Mouse (Mus musculus) liver, postnatal 0 days (tissue): ENCODE data around the gene Sh2b3. TPM values are rescaled to one million over a fixed set of nuclear protein-coding genes. Genes with fewer than 3 reads are reported as not detected.

ENCODE experiments used
- ATAC-seq: fragments of 200-750 bp; cut with Nextera tagmentation; 2 replicates; pipeline ENCODE4 v1.8.0; 2017; ENCODE audit warnings: mild to moderate bottlenecking, moderate library complexity
- DNase-seq: peaks from one replicate; pipeline ENCODE4 v3.0.0-alpha.2; 2016
- H3K27ac ChIP-seq: fragments of 300-500 bp; sonication (generic); 2 replicates; pipeline ENCODE4 v1.5.1; 2014; ENCODE audit warnings: antibody characterized with exemption, moderate library complexity, mild to moderate bottlenecking, low read depth
- H3K27me3 ChIP-seq: fragments of 300-500 bp; sonication (generic); 2 replicates; pipeline ENCODE4 v1.6.1; 2014; ENCODE audit warnings: low read length, control low read depth, mixed read lengths; ENCODE audit not compliant: insufficient read depth
- H3K36me3 ChIP-seq: fragments of 300-500 bp; sonication (generic); replicated peaks from 2 replicates; pipeline ENCODE4 v1.6.1; 2014; ENCODE audit warnings: mild to moderate bottlenecking, control low read depth, low read length, moderate library complexity, mixed read lengths; ENCODE audit not compliant: insufficient read depth
- H3K4me1 ChIP-seq: fragments of 300-500 bp; sonication (generic); 2 replicates; pipeline ENCODE4 v1.6.1; 2014; ENCODE audit warnings: antibody characterized with exemption, mild to moderate bottlenecking, control low read depth; ENCODE audit not compliant: insufficient read depth
- H3K4me2 ChIP-seq: fragments of 300-500 bp; sonication (generic); 2 replicates; pipeline ENCODE4 v1.6.1; 2014; ENCODE audit warnings: low read depth, mild to moderate bottlenecking, low read length, moderate library complexity, mixed read lengths
- H3K4me3 ChIP-seq: fragments of 300-500 bp; sonication (generic); 2 replicates; pipeline ENCODE4 v1.5.1; 2014; ENCODE audit warnings: low read depth, low read length
- H3K9ac ChIP-seq: fragments of 300-500 bp; sonication (generic); replicated peaks from 2 replicates; pipeline ENCODE4 v1.6.1; 2014; ENCODE audit warnings: mild to moderate bottlenecking, moderate library complexity
- H3K9me3 ChIP-seq: fragments of 300-500 bp; sonication (generic); 2 replicates; pipeline ENCODE4 v1.6.1; 2016; ENCODE audit warnings: mild to moderate bottlenecking, control low read depth, low read length, mixed read lengths
- CTCF ChIP-seq: sonication (generic); IDR thresholded peaks from 2 replicates; pipeline ENCODE4 v1.5.1; 2016; ENCODE audit warnings: antibody characterized with exemption, low read depth
- EP300 ChIP-seq: IDR thresholded peaks from 2 replicates; pipeline ENCODE4 v1.6.1; 2016; ENCODE audit warnings: antibody characterized with exemption, low read depth, mild to moderate bottlenecking
- WGBS: fragments of 180-500 bp; shearing (Covaris S2); extraction: QIAGEN DNeasy Blood & Tissue Kit; methylation state at CpG from one replicate; pipeline ENCODE4 v1.1.7; 2014; ENCODE audit not compliant: insufficient replicate concordance; 5-methylcytosine and 5-hydroxymethylcytosine counted together
- polyA plus RNA-seq: library from polyadenylated mRNA; unstranded; fragments of >200 nt; fragmentation: Nextera tagmentation; extraction: Ambion mirVana; gene quantifications from 2 replicates; pipeline ENCODE4 v1.2.1, GENCODE M21; 2015

Sh2b3 gene
- polyA plus RNA-seq, 1 experiment from 2014 or later, result 9.0 TPM

GRCm38 (mm10) chr5:121872158-121872557 is 34.7 kb upstream of the Sh2b3 start:
- ATAC-seq, result peak; percentile 43; the same call in 1 of the 2 replicates
- WGBS, result 25% methylated on average over 4 of the region's 4 CpGs

GRCm38 (mm10) chr5:121871515-121872030 is 34.1 kb upstream of the Sh2b3 start:
- TF ChIP-seq EP300 (no peak), CTCF (no peak)
- H3K9me3 ChIP-seq, result no peaks in the 10 kb centered on the region
- no peak for ATAC-seq
- no peaks in the 10 kb centered on the region for H3K27me3 ChIP-seq
- no peaks in the 10 kb centered on the region for H3K4me1 ChIP-seq
- H3K27ac ChIP-seq, result no peak overlapping the region
- H3K4me3 ChIP-seq, result no peak overlapping the region
- no peak overlapping the region for H3K9ac ChIP-seq
- H3K4me2 ChIP-seq, result no peak overlapping the region
- DNase-seq, result no peak
- H3K36me3 ChIP-seq, result no peaks in the 10 kb centered on the region
- WGBS, result 84% methylated on average over 13 of the region's 13 CpGs

More at GRCm38 (mm10) chr5:121872158-121872557, 34.7 kb upstream of the Sh2b3 start:
- DNase-seq, result peak; percentile 83
- Histone ChIP-seq H3K9me3 (no peaks in the 10 kb centered on the region), H3K4me2 (no peak overlapping the region), H3K27ac (no peak overlapping the region), H3K4me1 (no peaks in the 10 kb centered on the region), H3K9ac (no peak overlapping the region), H3K36me3 (no peaks in the 10 kb centered on the region), H3K27me3 (no peaks in the 10 kb centered on the region), H3K4me3 (no peak overlapping the region)
- peak; percentile 95 for TF ChIP-seq CTCF
- TF ChIP-seq EP300, result no peak

- no peak overlapping the region for H3K4me2 ChIP-seq
- no peaks in the 10 kb centered on the region for H3K4me1 ChIP-seq
- peak; percentile 26; the same call in 1 of the 2 replicates for ATAC-seq
- H3K9me3 ChIP-seq, result no peaks in the 10 kb centered on the region
- no peaks in the 10 kb centered on the region for H3K27me3 ChIP-seq
- no peak for DNase-seq
- TF ChIP-seq CTCF (no peak), EP300 (no peak)
- no peaks in the 10 kb centered on the region for H3K36me3 ChIP-seq
- WGBS, result 50% methylated on average over 6 of the region's 6 CpGs
- no peak overlapping the region for H3K4me3 ChIP-seq
- no peak overlapping the region for H3K9ac ChIP-seq
- no peak overlapping the region for H3K27ac ChIP-seq
Measured at GRCm38 (mm10) chr5:121870832-121871231, 33.4 kb upstream of the Sh2b3 start.

DNA sequence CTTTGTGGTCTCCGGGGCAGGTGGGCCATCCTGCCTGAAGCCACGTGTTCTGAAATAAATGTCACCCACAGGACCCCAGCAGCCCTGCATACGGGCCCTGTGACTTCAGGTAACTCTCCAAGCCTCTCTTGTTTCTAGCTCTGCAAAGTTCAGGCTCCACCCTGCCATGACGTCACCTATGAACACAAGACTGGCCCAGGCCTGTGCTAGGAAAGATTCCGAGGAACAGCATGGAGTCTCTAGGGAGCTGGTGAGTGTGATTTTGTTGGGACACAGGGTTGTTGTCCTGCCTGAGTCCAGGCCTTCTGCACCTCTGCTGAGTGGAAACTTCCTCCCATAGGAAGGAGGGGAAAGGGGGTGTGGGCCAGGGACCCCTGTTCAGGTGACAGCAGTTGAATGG is 30.5 kb upstream of the Sh2b3 start:
- H3K9me3 ChIP-seq, result no peaks in the 10 kb centered on the region
- WGBS, result 59% methylated on average over 5 of the region's 5 CpGs

GRCm38 (mm10) chr5:121864330-121864729 is 26.9 kb upstream of the Sh2b3 start:
- H3K4me2 ChIP-seq, result no peak overlapping the region

More for the DNA sequence above, 30.5 kb upstream of the Sh2b3 start:
- TF ChIP-seq CTCF (no peak), EP300 (no peak)
- Histone ChIP-seq H3K4me1 (no peaks in the 10 kb centered on the region), H3K4me3 (no peak overlapping the region), H3K4me2 (no peak overlapping the region), H3K27ac (no peak overlapping the region), H3K36me3 (no peaks in the 10 kb centered on the region), H3K27me3 (no peaks in the 10 kb centered on the region), H3K9ac (no peak overlapping the region)
- no peak for ATAC-seq
- no peak for DNase-seq

DNA sequence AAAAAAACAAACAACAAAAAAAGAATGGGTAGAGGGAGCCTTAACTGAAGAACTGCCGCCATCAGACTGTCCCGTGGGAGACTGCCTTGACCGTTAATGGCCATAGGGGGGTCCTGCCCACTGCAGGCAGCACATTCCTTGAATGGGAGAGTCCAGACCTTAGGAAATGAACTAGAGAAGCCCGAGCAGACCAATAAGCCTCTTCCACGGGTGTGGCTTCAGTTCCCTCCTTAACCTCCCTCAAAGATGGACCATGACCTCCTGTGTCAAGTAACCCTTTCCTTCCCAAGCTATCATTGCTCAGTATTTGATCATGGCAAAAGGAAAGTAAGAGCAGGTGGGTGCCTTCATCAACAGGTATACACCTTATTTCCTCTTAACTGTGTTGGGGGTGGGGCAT is 24.5 kb upstream of the Sh2b3 start:
- no peaks in the 10 kb centered on the region; the same call in 1 of the 2 replicates for H3K9me3 ChIP-seq
- 47% methylated on average over 5 of the region's 5 CpGs for WGBS
- DNase-seq, result no peak
- no peak overlapping the region for H3K9ac ChIP-seq
- ATAC-seq, result no peak
- H3K36me3 ChIP-seq, result peaks cover 3% of the 10 kb centered on the region
- no peak overlapping the region for H3K4me3 ChIP-seq
- no peaks in the 10 kb centered on the region for H3K4me1 ChIP-seq
- H3K4me2 ChIP-seq, result no peak overlapping the region
- H3K27ac ChIP-seq, result no peak overlapping the region
- TF ChIP-seq CTCF, result no peak
- no peaks in the 10 kb centered on the region for H3K27me3 ChIP-seq

More at GRCm38 (mm10) chr5:121864330-121864729, 26.9 kb upstream of the Sh2b3 start:
- Histone ChIP-seq H3K4me1 (no peaks in the 10 kb centered on the region), H3K4me3 (no peak overlapping the region), H3K27me3 (no peaks in the 10 kb centered on the region), H3K9ac (no peak overlapping the region), H3K9me3 (no peaks in the 10 kb centered on the region; the same call in 1 of the 2 replicates), H3K27ac (no peak overlapping the region), H3K36me3 (peaks cover 3% of the 10 kb centered on the region)
- ATAC-seq, result no peak
- WGBS, result 26% methylated on average over 4 of the region's 11 CpGs
- TF ChIP-seq EP300, result no peak
- no peak for TF ChIP-seq CTCF
- no peak for DNase-seq
